Mouse (Mus musculus) kidney, embryonic 14.5 days (tissue): ENCODE measurements around the gene Spred1. TPM values are rescaled to one million over a fixed set of nuclear protein-coding genes. Genes with fewer than 3 reads are reported as not detected.

Source experiments
- ATAC-seq: fragments of 200-750 bp; cut with Nextera tagmentation; 2 replicates; pipeline ENCODE4 v1.8.0; 2017; ENCODE audit warnings: moderate number of reproducible peaks, mild to moderate bottlenecking, moderate TSS enrichment, moderate library complexity; ENCODE audit not compliant: low FRiP score, low TSS enrichment
- H3K27ac ChIP-seq: fragments of 300-500 bp; sonication (generic); 2 replicates; pipeline ENCODE4 v1.5.1; 2014; ENCODE audit warnings: low read depth, mild to moderate bottlenecking, low read length, moderate library complexity, mixed read lengths
- H3K27me3 ChIP-seq: fragments of 300-500 bp; sonication (generic); 2 replicates; pipeline ENCODE4 v1.6.1; 2014; ENCODE audit warnings: mild to moderate bottlenecking, low read length; ENCODE audit not compliant: control insufficient read depth, insufficient read depth
- H3K36me3 ChIP-seq: fragments of 300-500 bp; sonication (generic); 2 replicates; pipeline ENCODE4 v1.6.1; 2014; ENCODE audit warnings: low read length, mixed read lengths; ENCODE audit not compliant: control insufficient read depth, insufficient read depth
- H3K4me1 ChIP-seq: fragments of 300-500 bp; sonication (generic); 2 replicates; pipeline ENCODE4 v1.6.1; 2014; ENCODE audit warnings: low read length, mixed read lengths; ENCODE audit not compliant: control insufficient read depth, insufficient read depth
- H3K4me2 ChIP-seq: fragments of 300-500 bp; sonication (generic); replicated peaks from 2 replicates; pipeline ENCODE4 v1.6.1; 2014; ENCODE audit warnings: low read depth, mild to moderate bottlenecking, low read length
- H3K4me3 ChIP-seq: fragments of 300-500 bp; sonication (generic); 2 replicates; pipeline ENCODE4 v1.5.1; 2014; ENCODE audit warnings: mild to moderate bottlenecking, low read length
- H3K9ac ChIP-seq: fragments of 300-500 bp; sonication (generic); 2 replicates; pipeline ENCODE4 v1.6.1; 2014; ENCODE audit warnings: low read depth, mild to moderate bottlenecking, low read length, moderate library complexity
- H3K9me3 ChIP-seq: fragments of 300-500 bp; sonication (generic); 2 replicates; pipeline ENCODE4 v1.6.1; 2016; ENCODE audit warnings: low read length; ENCODE audit not compliant: control insufficient read depth
- WGBS: fragments of 180-500 bp; shearing (Covaris S2); extraction: QIAGEN DNeasy Blood & Tissue Kit; methylation state at CpG from one replicate; pipeline ENCODE4 v1.1.7; 2014; 5-methylcytosine and 5-hydroxymethylcytosine counted together
- polyA plus RNA-seq: library from polyadenylated mRNA; unstranded; fragments of >200 nt; fragmentation: Nextera tagmentation; extraction: Ambion mirVana; gene quantifications from 2 replicates; pipeline ENCODE4 v1.2.1, GENCODE M21; 2014

Gene Spred1
- polyA plus RNA-seq, 1 experiment from 2014 or later = 23.0 TPM

- H3K9ac ChIP-seq = no peak overlapping the region
- no peak overlapping the region for H3K4me2 ChIP-seq
- ATAC-seq = no peak
- no peaks in the 10 kb centered on the region for H3K4me1 ChIP-seq
- H3K9me3 ChIP-seq = no peaks in the 10 kb centered on the region
- 70% methylated on average over 4 of the region's 4 CpGs for WGBS
- no peak overlapping the region for H3K27ac ChIP-seq
- peaks cover 40% of the 10 kb centered on the region for H3K36me3 ChIP-seq
- H3K27me3 ChIP-seq = no peaks in the 10 kb centered on the region
- no peak overlapping the region for H3K4me3 ChIP-seq
These were observed 64.4 kb downstream of the Spred1 start for GRCm38 (mm10) chr2:117185587-117185986.

- H3K4me3 ChIP-seq = no peak overlapping the region
- peaks cover 8% of the 10 kb centered on the region for H3K4me1 ChIP-seq
- no peak for ATAC-seq
- H3K27me3 ChIP-seq = no peaks in the 10 kb centered on the region
- H3K9ac ChIP-seq = no peak overlapping the region
- no peak overlapping the region for H3K4me2 ChIP-seq
- peaks cover 7% of the 10 kb centered on the region; the same call in 1 of the 2 replicates for H3K36me3 ChIP-seq
- H3K9me3 ChIP-seq = no peaks in the 10 kb centered on the region
- H3K27ac ChIP-seq = no peak overlapping the region
These were observed 69.7 kb downstream of the Spred1 start for GRCm38 (mm10) chr2:117190915-117191314.

DNA sequence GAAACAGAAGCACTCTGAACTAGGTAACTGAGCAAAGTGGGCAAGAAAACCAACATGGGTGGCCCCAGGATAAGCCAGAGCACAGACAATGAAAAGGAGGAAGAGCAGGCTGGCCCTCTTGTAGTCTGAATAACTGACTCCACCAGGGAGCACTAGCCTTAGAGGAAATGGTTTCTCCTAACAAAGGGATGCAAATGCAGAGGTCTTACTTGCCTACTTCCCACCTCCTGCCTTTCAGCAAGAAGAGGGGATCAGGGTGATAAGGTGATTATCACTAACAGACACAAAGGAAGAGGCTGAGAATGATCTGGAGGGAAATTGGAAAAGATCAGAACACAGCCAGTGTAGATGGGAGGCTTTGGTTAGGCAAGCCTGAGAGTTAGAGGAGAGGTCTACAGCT lies 73.1 kb downstream of the Spred1 start:
- no peak overlapping the region for H3K27ac ChIP-seq
- 0 out of 2 replicates have a peak, but pooled peaks have one; percentile 39 for ATAC-seq
- peaks cover 8% of the 10 kb centered on the region for H3K4me1 ChIP-seq

DNA sequence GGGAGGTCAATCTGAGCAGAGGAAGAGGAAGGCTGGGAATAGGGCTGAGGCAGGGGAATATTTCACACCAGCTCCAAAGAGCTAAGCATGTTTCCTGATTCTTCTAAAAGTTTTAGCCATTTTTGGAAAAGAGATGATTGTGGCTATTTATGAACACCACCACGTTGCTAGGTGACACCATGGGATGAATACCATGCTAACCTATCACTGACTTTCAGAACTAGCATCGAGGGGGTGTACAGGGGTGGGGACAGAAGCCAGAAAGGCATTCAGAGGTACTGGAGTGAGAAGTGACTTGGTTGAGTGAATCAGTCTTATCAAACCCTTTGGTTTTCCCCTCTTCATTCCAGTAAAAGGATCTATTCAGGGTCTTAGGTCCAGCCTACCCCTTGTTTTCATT lies 74.0 kb downstream of the Spred1 start:
- Histone ChIP-seq H3K4me3 (no peak overlapping the region), H3K27ac (no peak overlapping the region), H3K4me2 (no peak overlapping the region), H3K9ac (no peak overlapping the region), H3K4me1 (peaks cover 8% of the 10 kb centered on the region), H3K27me3 (no peaks in the 10 kb centered on the region), H3K36me3 (no peaks in the 10 kb centered on the region), H3K9me3 (no peaks in the 10 kb centered on the region)
- ATAC-seq = no peak
- WGBS = 35% methylated on average over 2 of the region's 2 CpGs

More for the DNA sequence above, 73.1 kb downstream of the Spred1 start:
- no peaks in the 10 kb centered on the region for H3K27me3 ChIP-seq
- H3K4me2 ChIP-seq = no peak overlapping the region
- H3K36me3 ChIP-seq = no peaks in the 10 kb centered on the region
- H3K9ac ChIP-seq = no peak overlapping the region
- H3K4me3 ChIP-seq = no peak overlapping the region
- no peaks in the 10 kb centered on the region for H3K9me3 ChIP-seq

DNA sequence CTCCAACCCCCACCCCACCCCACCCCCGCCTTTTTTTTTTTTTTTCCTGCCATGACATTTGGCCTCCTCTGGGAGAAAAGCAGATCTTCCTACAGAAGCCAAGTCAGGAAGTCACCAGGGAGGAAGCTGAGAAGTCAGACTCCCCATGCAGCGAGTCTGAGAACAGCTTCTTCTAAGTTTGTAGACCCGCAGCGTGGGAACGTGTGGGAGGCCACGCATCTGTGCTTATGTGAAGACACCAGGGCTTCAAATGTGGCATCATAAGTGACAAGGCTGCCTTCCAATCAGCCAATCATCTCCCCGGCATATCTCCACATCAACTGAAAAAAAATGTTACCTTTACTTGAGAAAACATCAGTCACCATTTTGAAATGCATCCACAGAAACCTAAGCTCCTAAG lies 74.4 kb downstream of the Spred1 start:
- peaks cover 8% of the 10 kb centered on the region for H3K4me1 ChIP-seq
- no peaks in the 10 kb centered on the region for H3K27me3 ChIP-seq
- no peak overlapping the region for H3K4me3 ChIP-seq
- no peak overlapping the region for H3K4me2 ChIP-seq
- H3K9me3 ChIP-seq = no peaks in the 10 kb centered on the region
- no peak for ATAC-seq
- H3K36me3 ChIP-seq = no peaks in the 10 kb centered on the region
- WGBS = 21% methylated on average over 7 of the region's 7 CpGs
- no peak overlapping the region for H3K27ac ChIP-seq
- no peak overlapping the region for H3K9ac ChIP-seq

- no peak overlapping the region for H3K9ac ChIP-seq
- H3K27me3 ChIP-seq = no peaks in the 10 kb centered on the region
- no peaks in the 10 kb centered on the region for H3K36me3 ChIP-seq
- no peak overlapping the region for H3K27ac ChIP-seq
- H3K4me2 ChIP-seq = no peak overlapping the region
- WGBS = 40% methylated on average over 9 of the region's 9 CpGs
- no peak for ATAC-seq
- no peaks in the 10 kb centered on the region for H3K9me3 ChIP-seq
- H3K4me3 ChIP-seq = no peak overlapping the region
- no peaks in the 10 kb centered on the region for H3K4me1 ChIP-seq
These were observed 79.7 kb downstream of the Spred1 start for GRCm38 (mm10) chr2:117200869-117201338.

DNA sequence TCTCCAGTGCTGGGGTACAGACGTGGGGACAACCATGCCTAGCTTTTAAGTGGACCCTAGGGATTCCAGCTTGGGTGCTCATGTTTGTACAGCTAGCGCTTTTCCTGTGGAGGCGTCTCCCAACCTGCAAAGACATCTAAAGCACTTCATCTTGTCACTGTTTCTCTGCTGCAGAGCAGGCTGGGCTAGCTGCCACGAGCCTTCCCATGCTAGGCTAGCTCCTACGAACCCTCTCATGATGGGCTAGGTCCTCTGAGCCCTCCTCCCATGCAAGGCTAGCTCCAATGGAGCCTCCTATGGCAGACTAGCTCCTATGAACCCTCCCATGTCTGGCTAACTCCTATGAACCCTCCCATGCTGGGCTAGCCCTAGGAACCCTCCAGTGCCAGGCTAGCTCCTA lies 82.2 kb downstream of the Spred1 start:
- WGBS = 60% methylated on average over 5 of the region's 5 CpGs
- Histone ChIP-seq H3K4me2 (no peak overlapping the region), H3K27ac (no peak overlapping the region), H3K36me3 (no peaks in the 10 kb centered on the region), H3K9me3 (no peaks in the 10 kb centered on the region), H3K4me3 (no peak overlapping the region), H3K27me3 (no peaks in the 10 kb centered on the region), H3K9ac (no peak overlapping the region), H3K4me1 (no peaks in the 10 kb centered on the region)
- ATAC-seq = no peak

DNA sequence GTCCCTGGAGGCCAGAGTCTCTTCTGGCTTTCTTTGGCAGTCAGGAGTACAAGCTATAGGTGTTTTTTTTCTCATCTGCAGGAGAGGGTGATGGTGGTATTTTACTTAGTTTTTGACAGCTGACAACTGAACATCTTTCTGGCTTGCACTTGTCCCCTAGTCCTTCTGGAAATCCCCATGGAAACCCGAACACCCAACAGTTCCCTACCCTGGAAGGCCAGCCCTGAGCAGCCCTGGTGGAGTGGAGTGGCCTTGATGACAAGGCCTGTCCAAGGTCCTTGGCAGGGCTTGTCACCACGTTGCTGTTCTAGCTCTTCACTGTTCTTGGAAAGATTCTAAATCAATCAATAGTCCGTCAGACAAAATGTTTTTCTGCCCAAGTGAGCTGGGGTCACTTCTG lies 83.4 kb downstream of the Spred1 start:
- Histone ChIP-seq H3K9me3 (no peaks in the 10 kb centered on the region), H3K4me2 (no peak overlapping the region), H3K9ac (no peak overlapping the region), H3K36me3 (no peaks in the 10 kb centered on the region), H3K4me3 (no peak overlapping the region), H3K27me3 (no peaks in the 10 kb centered on the region), H3K4me1 (no peaks in the 10 kb centered on the region), H3K27ac (no peak overlapping the region)
- no peak for ATAC-seq
- 70% methylated on average over 3 of the region's 3 CpGs for WGBS

GRCm38 (mm10) chr2:117205066-117205465 lies 83.9 kb downstream of the Spred1 start:
- H3K36me3 ChIP-seq = no peaks in the 10 kb centered on the region
- ATAC-seq = no peak
- H3K4me3 ChIP-seq = no peak overlapping the region
- H3K9me3 ChIP-seq = no peaks in the 10 kb centered on the region
- H3K27me3 ChIP-seq = no peaks in the 10 kb centered on the region
- no peak overlapping the region for H3K9ac ChIP-seq
- H3K4me1 ChIP-seq = no peaks in the 10 kb centered on the region
- WGBS = 81% methylated on average over 6 of the region's 6 CpGs
- H3K27ac ChIP-seq = no peak overlapping the region
- no peak overlapping the region for H3K4me2 ChIP-seq
